ENCODE assay signal across 18 mouse cellular contexts in genomic region chr4:57765806-57766205, GRCm38 (mm10). TPM values are rescaled to one million over a fixed set of nuclear protein-coding genes. Genes with fewer than 3 reads are reported as not detected.
DNase-seq lines count a peak whose midpoint lies in the region; ATAC-seq lines count a peak whose summit lies in the region.
"Had no signal": no experiment of that assay in that cellular context is flagged by ENCODE, and none has a peak within 500 bp of the region (broad histone marks: within the 10 kb centered on the region; RNA-seq: fewer than 3 reads in every experiment).

No protein-coding gene starts in this region.

- no peak for DNase-seq in forebrain, embryonic 10.5 days (ENCODE audit: extremely low spot score, low spot score)
- DNase-seq in forebrain, embryonic 11.5 days (ENCODE audit: low spot score): no peak
- DNase-seq in hindbrain, embryonic 11.5 days (ENCODE audit: low spot score): peak; percentile 52
- peak; percentile 57 for DNase-seq in midbrain, embryonic 10.5 days (ENCODE audit: low spot score)
- DNase-seq in midbrain, embryonic 14.5 days: no peak
- DNase-seq in T-cell, adult 2 months (ENCODE audit: low spot score): no peak
- DNase-seq: cerebellum, adult 2 months; gastrocnemius, postnatal 14 days; heart, postnatal 4 days; kidney, postnatal 4 days; right cerebral cortex, postnatal 14 days; thymus, postnatal 25 days had no signal

- 0 out of 2 replicates have a peak, but pooled peaks cover 6% of the 10 kb centered on the region for H3K27me3 ChIP-seq in forebrain, embryonic 10.5 days (ENCODE audit: poor library complexity, severe bottlenecking)
- no peaks in the 10 kb centered on the region for H3K27me3 ChIP-seq in forebrain, embryonic 11.5 days (ENCODE audit: control insufficient read depth, insufficient read depth, low read length)
- H3K27me3 ChIP-seq in hindbrain, embryonic 11.5 days (ENCODE audit: control insufficient read depth, insufficient read depth, low read length): no peaks in the 10 kb centered on the region
- H3K27me3 ChIP-seq in hindbrain, embryonic 12.5 days: no peaks in the 10 kb centered on the region
- H3K27me3 ChIP-seq in midbrain, embryonic 10.5 days (ENCODE audit: low read depth, poor library complexity, severe bottlenecking): 0 out of 2 replicates have a peak, but pooled peaks cover 9% of the 10 kb centered on the region
- no peaks in the 10 kb centered on the region for H3K27me3 ChIP-seq in midbrain, embryonic 14.5 days (ENCODE audit: control insufficient read depth, insufficient read depth, low read length)
- no peaks in the 10 kb centered on the region for H3K27me3 ChIP-seq in embryonic facial prominence, embryonic 15.5 days
- H3K27me3 ChIP-seq: CH12.LX; midbrain, embryonic 12.5 days; Patski had no signal

- ATAC-seq in forebrain, embryonic 11.5 days (replicated peaks; ENCODE audit: low FRiP score): no peak
- ATAC-seq in hindbrain, embryonic 11.5 days (ENCODE audit: low FRiP score): peak; percentile 54; the same call in 1 of the 2 replicates
- no peak for ATAC-seq in hindbrain, embryonic 12.5 days (ENCODE audit: low FRiP score)
- no peak for ATAC-seq in midbrain, embryonic 14.5 days (ENCODE audit: low FRiP score, low TSS enrichment)
- ATAC-seq in embryonic facial prominence, embryonic 15.5 days (ENCODE audit: insufficient number of reproducible peaks, low FRiP score, low TSS enrichment, low read depth): no peak
- ATAC-seq: Patski had no signal

- H3K36me3 ChIP-seq in forebrain, embryonic 10.5 days (replicated peaks): no peaks in the 10 kb centered on the region
- no peaks in the 10 kb centered on the region for H3K36me3 ChIP-seq in forebrain, embryonic 11.5 days (ENCODE audit: control insufficient read depth, insufficient read depth, low read length)
- H3K36me3 ChIP-seq in hindbrain, embryonic 11.5 days (ENCODE audit: control insufficient read depth, insufficient read depth, low read length): no peaks in the 10 kb centered on the region
- H3K36me3 ChIP-seq in hindbrain, embryonic 12.5 days: no peaks in the 10 kb centered on the region
- H3K36me3 ChIP-seq in midbrain, embryonic 10.5 days: no peaks in the 10 kb centered on the region
- no peaks in the 10 kb centered on the region for H3K36me3 ChIP-seq in midbrain, embryonic 14.5 days (ENCODE audit: control insufficient read depth, insufficient read depth, low read length)
- H3K36me3 ChIP-seq in embryonic facial prominence, embryonic 15.5 days: no peaks in the 10 kb centered on the region
- H3K36me3 ChIP-seq: midbrain, embryonic 12.5 days had no signal

- H3K27ac ChIP-seq in forebrain, embryonic 10.5 days: peak overlapping the region; percentile 48; the same call in 1 of the 2 replicates
- no peak overlapping the region for H3K27ac ChIP-seq in forebrain, embryonic 11.5 days (ENCODE audit: low read depth, low read length)
- H3K27ac ChIP-seq in hindbrain, embryonic 11.5 days (ENCODE audit: low read depth, low read length): peak overlapping the region; percentile 47; the same call in 1 of the 2 replicates
- no peak overlapping the region for H3K27ac ChIP-seq in hindbrain, embryonic 12.5 days
- peak overlapping the region; percentile 83 for H3K27ac ChIP-seq in midbrain, embryonic 10.5 days (replicated peaks)
- no peak overlapping the region for H3K27ac ChIP-seq in midbrain, embryonic 14.5 days (replicated peaks; ENCODE audit: low read depth, low read length)
- 0 out of 2 replicates have a peak overlapping the region, but pooled peaks have one; percentile 34 for H3K27ac ChIP-seq in embryonic facial prominence, embryonic 15.5 days (replicated peaks)
- H3K27ac ChIP-seq: midbrain, embryonic 12.5 days had no signal

- H3K9ac ChIP-seq in forebrain, embryonic 11.5 days (ENCODE audit: low read length): no peak overlapping the region
- H3K9ac ChIP-seq in hindbrain, embryonic 11.5 days (ENCODE audit: low read depth, low read length): no peak overlapping the region
- H3K9ac ChIP-seq in hindbrain, embryonic 12.5 days: no peak overlapping the region
- H3K9ac ChIP-seq in midbrain, embryonic 14.5 days (replicated peaks; ENCODE audit: low read length): no peak overlapping the region
- no peak overlapping the region for H3K9ac ChIP-seq in embryonic facial prominence, embryonic 15.5 days
- H3K9ac ChIP-seq: midbrain, embryonic 12.5 days had no signal

- H3K9me3 ChIP-seq in forebrain, embryonic 10.5 days: no peaks in the 10 kb centered on the region
- H3K9me3 ChIP-seq in forebrain, embryonic 11.5 days (ENCODE audit: control insufficient read depth, low read length): no peaks in the 10 kb centered on the region
- H3K9me3 ChIP-seq in hindbrain, embryonic 11.5 days (ENCODE audit: control insufficient read depth, low read length): no peaks in the 10 kb centered on the region
- no peaks in the 10 kb centered on the region for H3K9me3 ChIP-seq in hindbrain, embryonic 12.5 days (replicated peaks)
- H3K9me3 ChIP-seq in midbrain, embryonic 10.5 days (replicated peaks): no peaks in the 10 kb centered on the region
- no peaks in the 10 kb centered on the region for H3K9me3 ChIP-seq in midbrain, embryonic 14.5 days (ENCODE audit: control insufficient read depth, low read length)
- no peaks in the 10 kb centered on the region for H3K9me3 ChIP-seq in embryonic facial prominence, embryonic 15.5 days (replicated peaks)
- H3K9me3 ChIP-seq: midbrain, embryonic 12.5 days had no signal

- no peak overlapping the region for H3K4me2 ChIP-seq in forebrain, embryonic 11.5 days (ENCODE audit: low read depth, low read length, severe bottlenecking)
- H3K4me2 ChIP-seq in hindbrain, embryonic 11.5 days (replicated peaks; ENCODE audit: low read depth, low read length): no peak overlapping the region
- no peak overlapping the region for H3K4me2 ChIP-seq in hindbrain, embryonic 12.5 days (replicated peaks)
- H3K4me2 ChIP-seq in midbrain, embryonic 14.5 days (ENCODE audit: low read length): no peak overlapping the region
- no peak overlapping the region for H3K4me2 ChIP-seq in embryonic facial prominence, embryonic 15.5 days (replicated peaks)
- H3K4me2 ChIP-seq: midbrain, embryonic 12.5 days had no signal

- H3K4me1 ChIP-seq in forebrain, embryonic 10.5 days: peaks cover 35% of the 10 kb centered on the region
- no peaks in the 10 kb centered on the region for H3K4me1 ChIP-seq in forebrain, embryonic 11.5 days (replicated peaks; ENCODE audit: control insufficient read depth, insufficient read depth, low read length)
- H3K4me1 ChIP-seq in hindbrain, embryonic 11.5 days (replicated peaks; ENCODE audit: control insufficient read depth, insufficient read depth, low read length): peaks cover 3% of the 10 kb centered on the region; the same call in 1 of the 2 replicates
- peaks cover 9% of the 10 kb centered on the region for H3K4me1 ChIP-seq in hindbrain, embryonic 12.5 days
- H3K4me1 ChIP-seq in midbrain, embryonic 10.5 days: peaks cover 51% of the 10 kb centered on the region
- H3K4me1 ChIP-seq in midbrain, embryonic 14.5 days (ENCODE audit: control insufficient read depth, insufficient read depth, low read length): 0 out of 2 replicates have a peak, but pooled peaks cover 4% of the 10 kb centered on the region
- peaks cover 34% of the 10 kb centered on the region for H3K4me1 ChIP-seq in embryonic facial prominence, embryonic 15.5 days

- H3K4me3 ChIP-seq in forebrain, embryonic 10.5 days: no peak overlapping the region
- H3K4me3 ChIP-seq in forebrain, embryonic 11.5 days (ENCODE audit: low read depth, low read length): no peak overlapping the region
- H3K4me3 ChIP-seq in hindbrain, embryonic 11.5 days (ENCODE audit: low read depth, low read length): no peak overlapping the region
- no peak overlapping the region for H3K4me3 ChIP-seq in hindbrain, embryonic 12.5 days
- no peak overlapping the region for H3K4me3 ChIP-seq in midbrain, embryonic 10.5 days
- no peak overlapping the region for H3K4me3 ChIP-seq in midbrain, embryonic 14.5 days (replicated peaks; ENCODE audit: low read depth, low read length)
- H3K4me3 ChIP-seq in embryonic facial prominence, embryonic 15.5 days (replicated peaks): no peak overlapping the region
- H3K4me3 ChIP-seq: erythroblast, embryonic 14.5 days; midbrain, embryonic 12.5 days had no signal

- 18% methylated on average over 4 of the region's 4 CpGs for WGBS in forebrain, embryonic 10.5 days
- WGBS in forebrain, embryonic 11.5 days: 9% methylated on average over 4 of the region's 4 CpGs
- WGBS in hindbrain, embryonic 11.5 days: 4% methylated on average over 4 of the region's 4 CpGs
- WGBS in hindbrain, embryonic 12.5 days: 4% methylated on average over 4 of the region's 4 CpGs
- 5% methylated on average over 4 of the region's 4 CpGs for WGBS in midbrain, embryonic 10.5 days
- 7% methylated on average over 4 of the region's 4 CpGs for WGBS in midbrain, embryonic 14.5 days
- 33% methylated on average over 4 of the region's 4 CpGs for WGBS in embryonic facial prominence, embryonic 15.5 days

RNA-seq across cellular contexts. Expression of gene Akap2, which starts 48.3 kb away (rescaled TPM):
- polyA plus RNA-seq in forebrain, embryonic 10.5 days (2016; fragmentation: Nextera tagmentation; extraction: Ambion mirVana): 15.4 and 18.3 TPM in 2 replicates
- polyA plus RNA-seq in forebrain, embryonic 11.5 days (2014; fragmentation: Nextera tagmentation; extraction: Ambion mirVana): 15.5 and 16.9 TPM in 2 replicates
- 30.9 and 38.2 TPM in 2 replicates for polyA plus RNA-seq in hindbrain, embryonic 11.5 days (2014; fragmentation: Nextera tagmentation; extraction: Ambion mirVana)
- 29.9 and 31.5 TPM in 2 replicates for polyA plus RNA-seq in hindbrain, embryonic 12.5 days (2016; fragmentation: Nextera tagmentation; extraction: Ambion mirVana)
- 22.2 and 26.3 TPM in 2 replicates for polyA plus RNA-seq in midbrain, embryonic 10.5 days (2016; fragmentation: Nextera tagmentation; extraction: Ambion mirVana)
- 6.6 and 10.6 TPM in 2 replicates for polyA plus RNA-seq in midbrain, embryonic 14.5 days (2014; fragmentation: Nextera tagmentation; extraction: Ambion mirVana)
- polyA plus RNA-seq in embryonic facial prominence, embryonic 15.5 days (2015; fragmentation: Nextera tagmentation; extraction: Ambion mirVana): 23.1 and 24.6 TPM in 2 replicates

Comparison
In these comparisons a context has a peak if more than half of its experiments do, and no peak if none do; other contexts are left out.
1. DNase-seq: peak in hindbrain, embryonic 11.5 days (single experiment) and midbrain, embryonic 10.5 days (single experiment); none in forebrain, embryonic 10.5 days (single experiment), forebrain, embryonic 11.5 days (single experiment), midbrain, embryonic 14.5 days (single experiment) and T-cell, adult 2 months (single experiment).
2. H3K27ac ChIP-seq: peak in forebrain, embryonic 10.5 days (single experiment), hindbrain, embryonic 11.5 days (single experiment), midbrain, embryonic 10.5 days (single experiment) and embryonic facial prominence, embryonic 15.5 days (single experiment); none in forebrain, embryonic 11.5 days (single experiment), hindbrain, embryonic 12.5 days (single experiment) and midbrain, embryonic 14.5 days (single experiment).